Mouse (Mus musculus) liver, postnatal 0 days (tissue): ENCODE data around the gene Fam228a. TPM values are rescaled to one million over a fixed set of nuclear protein-coding genes. Genes with fewer than 3 reads are reported as not detected.
A peak's percentile ranks its signal among the peaks of the same experiment; 100 is the strongest.

Experiments used
- ATAC-seq: fragments of 200-750 bp; cut with Nextera tagmentation; 2 replicates; pipeline ENCODE4 v1.8.0; 2017; ENCODE audit warnings: mild to moderate bottlenecking, moderate library complexity
- DNase-seq: peaks from one replicate; pipeline ENCODE4 v3.0.0-alpha.2; 2016
- H3K27ac ChIP-seq: fragments of 300-500 bp; sonication (generic); 2 replicates; pipeline ENCODE4 v1.5.1; 2014; ENCODE audit warnings: antibody characterized with exemption, moderate library complexity, mild to moderate bottlenecking, low read depth
- H3K27me3 ChIP-seq: fragments of 300-500 bp; sonication (generic); 2 replicates; pipeline ENCODE4 v1.6.1; 2014; ENCODE audit warnings: low read length, control low read depth, mixed read lengths; ENCODE audit not compliant: insufficient read depth
- H3K36me3 ChIP-seq: fragments of 300-500 bp; sonication (generic); replicated peaks from 2 replicates; pipeline ENCODE4 v1.6.1; 2014; ENCODE audit warnings: mild to moderate bottlenecking, control low read depth, low read length, moderate library complexity, mixed read lengths; ENCODE audit not compliant: insufficient read depth
- H3K4me1 ChIP-seq: fragments of 300-500 bp; sonication (generic); 2 replicates; pipeline ENCODE4 v1.6.1; 2014; ENCODE audit warnings: antibody characterized with exemption, mild to moderate bottlenecking, control low read depth; ENCODE audit not compliant: insufficient read depth
- H3K4me2 ChIP-seq: fragments of 300-500 bp; sonication (generic); 2 replicates; pipeline ENCODE4 v1.6.1; 2014; ENCODE audit warnings: low read depth, mild to moderate bottlenecking, low read length, moderate library complexity, mixed read lengths
- H3K4me3 ChIP-seq: fragments of 300-500 bp; sonication (generic); 2 replicates; pipeline ENCODE4 v1.5.1; 2014; ENCODE audit warnings: low read depth, low read length
- H3K9ac ChIP-seq: fragments of 300-500 bp; sonication (generic); replicated peaks from 2 replicates; pipeline ENCODE4 v1.6.1; 2014; ENCODE audit warnings: mild to moderate bottlenecking, moderate library complexity
- H3K9me3 ChIP-seq: fragments of 300-500 bp; sonication (generic); 2 replicates; pipeline ENCODE4 v1.6.1; 2016; ENCODE audit warnings: mild to moderate bottlenecking, control low read depth, low read length, mixed read lengths
- CTCF ChIP-seq: sonication (generic); IDR thresholded peaks from 2 replicates; pipeline ENCODE4 v1.5.1; 2016; ENCODE audit warnings: antibody characterized with exemption, low read depth
- EP300 ChIP-seq: IDR thresholded peaks from 2 replicates; pipeline ENCODE4 v1.6.1; 2016; ENCODE audit warnings: antibody characterized with exemption, low read depth, mild to moderate bottlenecking
- WGBS: fragments of 180-500 bp; shearing (Covaris S2); extraction: QIAGEN DNeasy Blood & Tissue Kit; methylation state at CpG from one replicate; pipeline ENCODE4 v1.1.7; 2014; ENCODE audit not compliant: insufficient replicate concordance; 5-methylcytosine and 5-hydroxymethylcytosine counted together
- polyA plus RNA-seq: library from polyadenylated mRNA; unstranded; fragments of >200 nt; fragmentation: Nextera tagmentation; extraction: Ambion mirVana; gene quantifications from 2 replicates; pipeline ENCODE4 v1.2.1, GENCODE M21; 2015

The Fam228a gene
- polyA plus RNA-seq, 1 experiment from 2014 or later = 0.07 TPM

GRCm38 (mm10) chr12:4719762-4720754 is 18.2 kb downstream of the Fam228a start:
- H3K9ac ChIP-seq = peak overlapping the region; percentile 26; the same call in 1 of the 2 replicates

GRCm38 (mm10) chr12:4719066-4719761 is 19.0 kb downstream of the Fam228a start:
- ATAC-seq = no peak
- WGBS = 48% methylated on average over 13 of the region's 13 CpGs
- no peak for TF ChIP-seq EP300
- TF ChIP-seq CTCF = no peak
- H3K4me2 ChIP-seq = peak overlapping the region; percentile 48
- no peaks in the 10 kb centered on the region for H3K9me3 ChIP-seq
- H3K4me1 ChIP-seq = peaks cover 11% of the 10 kb centered on the region
- H3K27me3 ChIP-seq = no peaks in the 10 kb centered on the region
- H3K27ac ChIP-seq = no peak overlapping the region
- H3K36me3 ChIP-seq = peaks cover 3% of the 10 kb centered on the region; the same call in 1 of the 2 replicates
- no peak overlapping the region for H3K4me3 ChIP-seq
- no peak for DNase-seq
- H3K9ac ChIP-seq = peak overlapping the region; percentile 26; the same call in 1 of the 2 replicates

More at GRCm38 (mm10) chr12:4719762-4720754, 18.2 kb downstream of the Fam228a start:
- Histone ChIP-seq H3K4me2 (peak overlapping the region; percentile 48), H3K9me3 (no peaks in the 10 kb centered on the region), H3K36me3 (no peaks in the 10 kb centered on the region), H3K27ac (no peak overlapping the region), H3K4me1 (peaks cover 11% of the 10 kb centered on the region), H3K27me3 (no peaks in the 10 kb centered on the region), H3K4me3 (no peak overlapping the region)
- ATAC-seq (peak; percentile 72), DNase-seq (peak; percentile 43)
- peak; percentile 51 for TF ChIP-seq CTCF
- TF ChIP-seq EP300 = no peak
- 58% methylated on average over 17 of the region's 17 CpGs for WGBS

- WGBS = 6% methylated on average over 7 of the region's 7 CpGs
- TF ChIP-seq EP300 (no peak), CTCF (no peak)
- Histone ChIP-seq H3K4me2 (peak overlapping the region; percentile 15), H3K4me3 (no peak overlapping the region), H3K9me3 (no peaks in the 10 kb centered on the region), H3K9ac (no peak overlapping the region), H3K36me3 (peaks cover 16% of the 10 kb centered on the region), H3K27me3 (no peaks in the 10 kb centered on the region), H3K4me1 (peaks cover 11% of the 10 kb centered on the region), H3K27ac (no peak overlapping the region)
- DNase-seq = peak; percentile 74
- peak; percentile 76 for ATAC-seq
These were observed 20.8 kb downstream of the Fam228a start for GRCm38 (mm10) chr12:4717417-4717816.

GRCm38 (mm10) chr12:4715606-4716005 is 22.6 kb downstream of the Fam228a start:
- Histone ChIP-seq H3K9ac (no peak overlapping the region), H3K36me3 (peaks cover 19% of the 10 kb centered on the region), H3K4me2 (no peak overlapping the region), H3K4me3 (no peak overlapping the region), H3K27ac (no peak overlapping the region), H3K27me3 (no peaks in the 10 kb centered on the region), H3K4me1 (peaks cover 11% of the 10 kb centered on the region), H3K9me3 (no peaks in the 10 kb centered on the region)
- peak; percentile 14 for DNase-seq
- no peak for ATAC-seq
- TF ChIP-seq EP300 (no peak), CTCF (no peak)
- WGBS = 65% methylated on average over 10 of the region's 10 CpGs

GRCm38 (mm10) chr12:4713361-4713760 is 24.9 kb downstream of the Fam228a start:
- Histone ChIP-seq H3K9ac (no peak overlapping the region), H3K27me3 (no peaks in the 10 kb centered on the region), H3K4me1 (peaks cover 3% of the 10 kb centered on the region; the same call in 1 of the 2 replicates), H3K4me2 (no peak overlapping the region), H3K9me3 (no peaks in the 10 kb centered on the region), H3K36me3 (peaks cover 34% of the 10 kb centered on the region), H3K4me3 (no peak overlapping the region), H3K27ac (no peak overlapping the region)
- no peak for DNase-seq
- TF ChIP-seq EP300 (no peak), CTCF (no peak)
- WGBS = 77% methylated on average over 4 of the region's 4 CpGs
- ATAC-seq = no peak

- DNase-seq (no peak), ATAC-seq (no peak)
- Histone ChIP-seq H3K4me3 (no peak overlapping the region), H3K4me2 (no peak overlapping the region), H3K27me3 (no peaks in the 10 kb centered on the region), H3K27ac (no peak overlapping the region), H3K9me3 (no peaks in the 10 kb centered on the region), H3K9ac (no peak overlapping the region), H3K4me1 (no peaks in the 10 kb centered on the region), H3K36me3 (peaks cover 50% of the 10 kb centered on the region)
- WGBS = 82% methylated on average over 7 of the region's 7 CpGs
- TF ChIP-seq EP300 (no peak), CTCF (no peak)
These were observed 28.3 kb downstream of the Fam228a start for GRCm38 (mm10) chr12:4709926-4710325.
